Mouse (Mus musculus): ENCODE measurements around the gene Klhdc8b.

The Klhdc8b gene

GRCm38 (mm10) chr9:108461181-108461631, at the start of gene Klhdc8b:
Gene Klhdc8b, minus strand, starts transcription at chr9:108461581.
- DNase-seq (ENCODE audit: low spot score), result no peak

- DNase-seq (ENCODE audit: low spot score), result no peak
Observed at GRCm38 (mm10) chr9:108508776-108509175, 47.4 kb upstream of the Klhdc8b start.

- peak; percentile 76 for DNase-seq (ENCODE audit: low spot score)
Observed at GRCm38 (mm10) chr9:108507619-108508434, 46.4 kb upstream of the Klhdc8b start, which contains the start of gene Qars. Gene Qars, plus strand, starts transcription at chr9:108507706.

- no peak for DNase-seq (ENCODE audit: low spot score)
Observed at GRCm38 (mm10) chr9:108506901-108507300, 45.5 kb upstream of the Klhdc8b start.

GRCm38 (mm10) chr9:108499943-108500342, 38.6 kb upstream of the Klhdc8b start:
- no peak for DNase-seq (ENCODE audit: low spot score)

GRCm38 (mm10) chr9:108499231-108499630, 37.9 kb upstream of the Klhdc8b start:
- DNase-seq (ENCODE audit: low spot score), result no peak

GRCm38 (mm10) chr9:108494905-108495304, 33.5 kb upstream of the Klhdc8b start:
- no peak for DNase-seq (ENCODE audit: low spot score)

GRCm38 (mm10) chr9:108494146-108494825, 32.9 kb upstream of the Klhdc8b start:
- DNase-seq (ENCODE audit: low spot score), result no peak

GRCm38 (mm10) chr9:108493246-108493645, 31.9 kb upstream of the Klhdc8b start:
- no peak for DNase-seq (ENCODE audit: low spot score)

GRCm38 (mm10) chr9:108492043-108492750, 30.8 kb upstream of the Klhdc8b start:
- no peak for DNase-seq (ENCODE audit: low spot score)

- no peak for DNase-seq (ENCODE audit: low spot score)
Observed at GRCm38 (mm10) chr9:108491286-108491580, 29.9 kb upstream of the Klhdc8b start.

GRCm38 (mm10) chr9:108490559-108491285, 29.3 kb upstream of the Klhdc8b start, which contains the start of gene Usp19:
Gene Usp19, plus strand, starts transcription at chr9:108490602.
- peak; percentile 73 for DNase-seq (ENCODE audit: low spot score)

- no peak for DNase-seq (ENCODE audit: low spot score)
Observed at GRCm38 (mm10) chr9:108489702-108490558, 28.5 kb upstream of the Klhdc8b start.

- no peak for DNase-seq (ENCODE audit: low spot score)
Observed at GRCm38 (mm10) chr9:108489215-108489614, 27.8 kb upstream of the Klhdc8b start.

- DNase-seq (ENCODE audit: low spot score), result no peak
Observed at GRCm38 (mm10) chr9:108488403-108488802, 27.0 kb upstream of the Klhdc8b start.

GRCm38 (mm10) chr9:108486973-108487530, 25.7 kb upstream of the Klhdc8b start:
- DNase-seq (ENCODE audit: low spot score), result no peak

- DNase-seq (ENCODE audit: low spot score), result no peak
Observed at GRCm38 (mm10) chr9:108485301-108485875, 24.0 kb upstream of the Klhdc8b start.

GRCm38 (mm10) chr9:108484021-108484420, 22.6 kb upstream of the Klhdc8b start:
- DNase-seq (ENCODE audit: low spot score), result no peak

- no peak for DNase-seq (ENCODE audit: low spot score)
Observed at GRCm38 (mm10) chr9:108483051-108483790, 21.8 kb upstream of the Klhdc8b start.

Measured in ovary, postnatal 10 days (tissue).